Mouse (Mus musculus) cerebellum, adult 11 months (tissue): ENCODE results near the gene Ifit3.
A peak's percentile ranks its signal among the peaks of the same experiment; 100 is the strongest.
"Not testable (repeated sequence)": the region's sequence is repeated elsewhere in the genome, so short reads cannot be mapped to it uniquely, and the experiment has no call there.

Experiments used
- DNase-seq: peaks from one replicate; pipeline ENCODE4 v3.0.0; 2022

Ifit3 gene

DNA sequence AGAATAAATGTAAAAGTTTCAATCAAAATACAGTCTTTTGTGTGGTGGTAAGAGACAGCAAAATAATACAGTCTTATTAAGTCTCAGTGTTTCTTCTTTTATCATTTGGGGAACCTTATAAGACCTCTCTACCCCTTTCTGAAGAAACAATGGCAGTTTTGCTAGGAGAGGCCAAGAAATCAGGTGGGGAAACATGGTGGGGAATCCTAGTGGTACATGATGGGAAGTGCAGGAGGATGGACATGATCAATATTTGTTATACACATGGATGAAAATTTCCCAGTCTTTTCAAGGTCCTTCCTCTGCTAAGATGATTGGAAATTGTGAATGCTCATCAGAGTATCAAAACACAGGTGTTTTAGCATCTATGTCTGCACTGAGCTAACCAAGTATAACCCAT lies 5.6 kb downstream of the Ifit3 start:
- no peak for DNase-seq

DNA sequence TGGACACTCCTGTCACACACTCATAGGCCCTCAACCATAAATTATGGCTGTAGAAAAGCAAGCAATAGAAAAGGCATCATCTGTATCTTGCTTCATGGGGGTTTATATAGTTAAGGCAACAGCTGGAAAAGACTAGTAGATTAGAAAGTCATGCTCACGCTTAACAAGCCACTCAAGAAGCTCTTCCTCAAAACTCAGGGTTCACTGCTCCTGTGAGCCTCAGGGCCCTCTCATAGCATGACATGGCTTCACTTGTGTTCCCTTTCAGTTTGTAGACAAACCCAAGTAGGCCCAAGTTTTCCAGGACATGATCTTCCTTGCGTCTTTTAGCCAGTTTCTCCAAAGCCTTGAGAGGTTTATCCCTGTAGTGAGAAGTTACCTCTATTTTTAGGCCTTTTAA lies 10.1 kb downstream of the Ifit3 start:
- DNase-seq = no peak

DNA sequence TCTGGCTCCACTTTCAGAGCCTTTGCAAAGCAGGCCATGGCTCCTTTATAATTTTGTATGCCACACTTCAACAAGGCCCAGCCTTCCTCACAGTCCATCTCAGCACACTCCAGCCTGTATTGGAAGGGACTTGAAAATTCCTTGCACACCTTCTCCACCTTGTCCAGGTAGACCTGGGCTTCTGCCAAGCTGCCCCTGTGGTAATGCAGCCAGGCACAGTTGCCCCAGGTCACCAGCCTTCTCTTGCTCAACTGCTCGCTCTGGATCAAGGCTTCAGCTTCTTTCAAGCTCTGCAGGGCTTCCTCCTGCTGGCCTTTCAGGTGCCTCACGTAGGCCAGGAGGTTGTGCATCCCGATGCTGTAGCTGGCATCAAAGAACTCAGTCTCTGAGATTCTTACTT lies 11.2 kb downstream of the Ifit3 start:
- not testable (repeated sequence) for DNase-seq

DNA sequence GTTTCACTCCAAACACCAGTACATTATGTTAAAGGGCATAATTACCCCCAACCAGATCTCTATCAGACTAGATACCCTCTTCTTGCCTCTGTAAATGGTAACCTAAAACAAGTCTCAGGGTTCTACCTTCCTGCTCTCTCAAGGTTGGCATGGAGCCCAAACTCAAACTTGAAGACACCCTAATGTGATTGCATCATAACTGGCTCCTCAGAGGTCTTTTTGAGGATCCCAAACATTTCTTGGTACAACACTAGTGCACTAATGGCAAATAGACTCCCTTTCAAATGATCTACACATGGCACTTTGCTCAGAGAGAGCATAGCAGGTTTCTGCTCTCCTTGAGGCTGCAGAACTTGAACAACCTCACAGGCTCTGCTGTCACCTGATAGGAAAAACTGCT lies 13.5 kb downstream of the Ifit3 start:
- DNase-seq = no peak

DNA sequence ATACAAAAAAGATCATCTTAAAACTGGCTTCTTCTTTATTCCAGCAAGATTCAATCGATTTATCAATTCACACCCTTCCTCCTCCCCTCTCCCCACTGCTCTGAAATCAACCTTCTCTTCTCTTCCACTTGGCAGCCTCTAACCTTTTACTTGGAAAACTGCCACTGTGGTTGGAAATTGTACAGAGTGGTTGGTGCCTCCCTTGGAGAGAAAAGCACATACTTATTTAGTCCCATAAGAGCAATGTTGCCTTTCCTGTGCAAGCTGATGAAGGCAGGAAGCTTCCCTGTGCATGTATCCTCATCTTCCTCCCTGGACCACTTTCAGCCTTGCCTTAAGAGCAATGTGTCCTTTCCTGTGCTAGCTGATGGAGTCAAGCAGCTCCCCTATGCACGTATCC lies 15.0 kb downstream of the Ifit3 start:
- DNase-seq = peak; percentile 16

DNA sequence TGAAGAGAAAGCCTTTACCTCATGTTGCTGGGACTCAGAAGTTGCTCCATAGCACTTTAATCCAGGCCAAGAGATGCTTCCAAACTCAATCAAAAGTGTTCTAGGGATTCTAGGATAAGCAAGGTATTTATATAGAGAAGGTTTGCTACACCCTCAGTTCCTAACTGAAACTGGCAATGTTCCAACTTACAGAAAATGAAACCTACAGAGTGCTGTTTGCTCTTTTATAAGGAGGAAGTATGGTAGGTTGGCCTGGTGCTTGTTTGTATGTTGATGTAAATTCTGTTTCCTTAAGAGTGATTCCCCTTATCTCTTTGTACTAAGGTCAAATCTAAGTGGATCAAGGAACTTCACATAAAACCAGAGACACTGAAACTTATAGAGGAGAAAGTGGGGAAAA lies 15.9 kb downstream of the Ifit3 start:
- not testable (repeated sequence) for DNase-seq

DNA sequence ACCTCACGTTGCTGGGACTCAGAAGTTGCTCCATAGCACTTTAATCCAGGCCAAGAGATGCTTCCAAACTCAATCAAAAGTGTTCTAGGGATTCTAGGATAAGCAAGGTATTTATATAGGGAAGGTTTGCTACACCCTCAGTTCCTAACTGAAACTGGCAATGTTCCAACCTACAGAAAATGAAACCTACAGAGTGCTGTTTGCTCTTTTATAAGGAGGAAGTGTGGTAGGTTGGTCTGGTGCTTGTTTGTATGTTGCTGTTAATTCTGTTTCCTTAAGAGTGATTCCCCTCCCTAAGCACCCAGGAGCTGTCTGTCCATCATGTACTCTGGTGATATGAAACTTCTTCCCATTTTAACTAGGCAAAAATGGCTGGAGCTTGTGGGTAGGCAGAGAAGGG lies 18.6 kb downstream of the Ifit3 start, which contains the start of gene Ifit1bl1:
Gene Ifit1bl1, minus strand, starts transcription at position 69 of the 400 bp plus-strand sequence.
- DNase-seq = not testable (repeated sequence)

DNA sequence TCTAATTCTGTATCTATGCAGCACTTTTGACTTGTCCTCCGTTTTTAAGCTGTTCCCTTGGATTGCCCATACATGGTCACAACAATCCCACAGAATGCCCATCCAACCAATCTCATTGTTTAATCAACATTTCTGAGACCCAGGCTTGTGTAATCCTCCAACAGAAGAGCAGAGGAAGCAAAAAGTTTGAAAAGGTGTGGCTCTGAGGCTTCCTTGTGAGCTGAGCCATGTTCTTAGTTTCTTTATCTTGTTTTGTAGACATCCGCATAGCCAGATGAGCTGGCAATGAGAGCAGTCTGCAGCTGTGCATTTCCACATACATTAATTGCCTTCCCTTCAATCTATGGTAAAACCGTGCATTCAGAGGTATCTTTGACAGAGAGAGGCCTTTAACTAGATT lies 22.1 kb downstream of the Ifit3 start:
- no peak for DNase-seq

DNA sequence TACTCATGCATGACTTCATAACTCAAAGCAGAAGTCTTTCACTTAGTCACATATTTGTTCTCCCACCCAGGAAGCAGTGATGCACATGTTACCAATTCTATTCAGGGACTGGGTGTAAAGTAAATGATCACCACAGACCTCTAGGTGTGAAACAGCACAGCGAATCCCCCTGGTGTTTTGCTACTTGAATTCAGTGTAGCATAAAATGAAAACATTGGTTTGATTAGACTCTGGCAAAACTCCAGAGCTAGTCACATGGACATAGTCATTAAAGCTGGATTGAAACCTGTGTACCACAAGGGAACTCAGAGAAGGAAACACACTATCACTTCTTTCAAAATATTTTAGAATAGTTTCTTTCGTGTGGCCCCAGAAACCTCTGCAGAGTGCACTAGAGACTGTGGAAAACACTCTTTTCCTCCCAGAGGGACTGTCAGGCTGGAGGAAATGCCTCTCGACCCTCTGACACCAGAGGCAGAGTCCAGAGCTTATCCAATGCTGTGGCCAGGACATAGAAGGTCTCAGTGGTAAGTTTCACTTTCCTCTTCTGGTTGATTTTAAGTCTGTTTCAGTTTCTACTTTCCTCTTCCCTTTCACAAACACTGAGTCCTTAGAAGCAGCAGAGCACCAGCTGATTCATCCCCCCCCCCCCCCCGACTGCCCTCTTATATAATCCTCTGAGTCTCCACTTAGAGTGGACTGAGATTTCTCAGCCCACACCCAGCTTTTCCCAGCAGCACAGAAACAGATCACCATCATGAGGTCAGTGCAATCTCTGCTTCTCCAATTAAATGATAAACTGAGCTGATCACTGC lies 24.1 kb downstream of the Ifit3 start, which contains the start of gene Ifit3b:
Gene Ifit3b, plus strand, starts transcription at position 734 of the 815 bp plus-strand sequence.
- not testable (repeated sequence) for DNase-seq

DNA sequence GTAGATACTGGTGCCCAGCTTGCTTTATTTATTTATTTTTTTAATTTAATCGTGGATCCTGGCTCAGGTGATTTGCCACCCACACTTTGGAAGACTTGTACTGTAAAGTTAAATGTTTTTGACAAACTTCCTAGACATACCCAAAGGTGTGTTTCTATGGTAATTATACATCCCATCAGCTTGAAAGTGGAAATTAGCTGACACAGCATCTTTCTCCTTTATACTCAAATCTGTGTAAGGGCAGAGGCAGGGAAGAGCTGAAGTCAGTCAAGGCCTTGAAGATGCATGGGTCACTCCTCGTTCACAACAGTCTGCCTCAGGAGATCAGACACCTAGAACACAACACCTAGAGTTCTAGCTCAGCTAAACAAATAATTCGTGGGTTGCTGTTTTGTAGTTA lies 26.8 kb downstream of the Ifit3 start:
- not testable (repeated sequence) for DNase-seq

DNA sequence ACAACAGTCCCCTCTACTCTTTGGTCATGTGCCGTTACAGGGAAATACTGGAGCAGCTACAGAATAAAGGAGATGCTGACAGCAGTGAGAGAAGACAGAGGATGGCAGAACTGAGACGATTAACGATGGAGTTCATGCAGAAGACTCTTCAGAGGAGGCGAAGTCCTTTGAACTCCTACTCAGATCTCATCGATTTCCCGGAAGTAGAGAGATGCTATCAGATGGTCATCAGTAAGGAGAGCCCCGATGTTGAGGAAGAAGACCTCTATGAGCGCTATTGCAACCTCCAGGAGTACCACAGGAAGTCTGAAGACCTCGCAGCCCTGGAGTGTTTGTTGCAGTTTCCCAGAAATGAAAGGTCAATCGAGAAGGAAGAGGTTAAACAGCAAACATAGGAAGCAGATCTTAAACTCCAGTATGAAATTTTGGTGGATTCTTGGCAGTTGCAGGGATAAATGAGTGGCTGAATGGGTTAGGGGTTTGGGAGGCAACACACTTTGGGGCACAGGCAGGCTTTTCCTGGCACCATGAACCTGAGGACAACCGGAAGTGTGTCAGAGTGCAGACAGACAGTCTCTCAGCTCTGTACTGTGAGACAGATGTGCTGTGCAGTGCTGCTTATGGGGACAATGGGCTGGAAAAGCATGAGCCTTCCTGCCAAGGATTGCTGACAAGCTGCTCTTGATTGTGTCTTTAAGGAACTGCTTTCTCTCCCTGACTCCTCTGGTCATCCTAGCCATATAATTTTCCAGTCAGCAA lies 29.1 kb downstream of the Ifit3 start:
- not testable (repeated sequence) for DNase-seq

DNA sequence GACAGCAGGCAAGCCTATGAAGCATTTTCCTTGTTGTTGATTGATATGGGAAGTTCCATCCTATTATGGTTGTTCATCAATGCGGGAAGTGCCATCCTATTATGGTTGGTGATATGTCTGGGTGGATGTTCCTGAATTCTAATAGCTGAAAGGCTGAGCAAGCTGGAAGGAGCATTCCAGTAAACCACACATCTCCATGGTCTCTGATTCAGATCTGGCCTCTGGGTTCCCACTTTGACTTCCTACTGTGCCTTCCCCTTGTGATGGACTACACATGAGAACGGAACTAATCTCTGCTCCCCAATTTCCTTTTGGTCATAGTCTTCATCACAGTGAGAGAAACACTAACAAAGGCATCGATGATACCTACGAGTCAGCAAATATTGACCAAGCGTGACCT lies 37.5 kb downstream of the Ifit3 start:
- no peak for DNase-seq

DNA sequence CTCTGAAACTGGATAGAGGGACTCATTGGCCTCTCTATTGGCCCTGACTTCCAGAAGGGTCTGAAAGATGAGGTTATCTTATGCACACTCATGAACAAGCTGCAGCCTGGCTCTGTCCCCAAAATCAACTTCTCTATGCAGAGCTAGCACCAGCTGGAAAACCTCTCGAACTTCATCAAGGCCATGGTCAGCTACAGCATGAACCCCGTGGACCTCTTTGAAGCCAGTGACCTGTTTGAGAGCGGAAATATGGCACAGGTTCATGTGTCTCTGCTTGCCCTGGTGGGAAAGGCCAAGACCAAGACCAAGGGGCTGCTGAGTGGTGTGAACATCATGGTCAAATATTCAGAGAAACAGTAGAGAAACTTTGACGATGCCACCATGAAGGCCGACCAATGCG lies 40.5 kb downstream of the Ifit3 start:
- DNase-seq = no peak

DNA sequence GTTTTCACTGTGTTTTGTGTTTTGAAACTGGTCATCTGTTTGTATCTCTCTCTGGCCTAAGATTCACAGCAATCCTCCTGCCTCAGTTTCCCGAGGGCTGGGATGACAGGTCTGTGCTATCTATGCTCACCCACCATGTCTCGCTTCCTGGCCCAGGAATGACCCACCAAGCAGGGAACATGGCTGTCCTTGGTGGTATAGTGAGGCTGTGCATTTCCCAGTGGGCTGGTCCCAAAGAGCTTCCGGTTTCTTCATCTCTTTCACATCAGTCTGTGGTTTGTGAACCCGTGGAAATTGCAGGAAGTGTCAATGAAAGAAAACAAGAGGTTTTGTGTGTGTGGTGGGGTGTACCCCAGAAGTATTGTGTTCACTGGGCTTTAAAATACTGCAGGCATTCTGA lies 41.3 kb downstream of the Ifit3 start:
- no peak for DNase-seq

DNA sequence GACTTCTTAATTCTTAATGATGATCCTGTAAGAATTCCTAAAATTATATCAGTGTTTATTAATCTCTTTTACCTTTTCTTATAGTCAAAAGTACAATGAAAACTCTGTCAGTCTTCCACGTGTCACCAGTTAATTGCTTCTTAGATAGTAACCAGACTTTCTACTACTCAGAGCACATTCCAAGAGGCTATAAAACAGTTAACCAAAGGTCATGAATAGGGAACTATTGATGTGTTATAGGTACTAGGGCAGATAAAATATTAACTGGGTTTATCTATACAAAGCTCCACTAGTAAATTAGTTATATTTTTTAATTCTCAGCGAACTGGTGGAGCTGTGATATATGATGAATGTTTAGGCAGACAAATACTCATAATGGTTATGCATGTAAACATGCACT lies 44.2 kb downstream of the Ifit3 start:
- DNase-seq = no peak

DNA sequence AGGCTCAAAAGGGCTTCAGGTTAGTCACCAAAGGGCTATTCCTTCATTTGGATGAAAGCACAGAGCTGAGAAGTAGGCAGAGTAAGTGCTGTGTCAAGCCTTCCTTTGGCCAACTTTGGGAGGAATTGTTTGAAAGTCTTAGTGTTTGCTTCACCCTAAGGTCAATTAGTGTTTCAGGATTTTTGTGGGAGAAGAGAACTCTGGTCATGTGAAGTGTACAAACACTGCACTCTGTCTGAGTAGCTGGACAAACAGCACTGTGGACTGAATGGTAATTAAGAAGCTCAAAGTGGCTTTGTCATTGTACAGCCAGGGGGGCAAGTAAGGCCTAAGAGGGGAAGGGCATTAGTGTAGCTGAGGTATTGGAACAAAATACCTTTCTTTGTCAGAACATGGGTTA lies 48.2 kb downstream of the Ifit3 start:
- no peak for DNase-seq

DNA sequence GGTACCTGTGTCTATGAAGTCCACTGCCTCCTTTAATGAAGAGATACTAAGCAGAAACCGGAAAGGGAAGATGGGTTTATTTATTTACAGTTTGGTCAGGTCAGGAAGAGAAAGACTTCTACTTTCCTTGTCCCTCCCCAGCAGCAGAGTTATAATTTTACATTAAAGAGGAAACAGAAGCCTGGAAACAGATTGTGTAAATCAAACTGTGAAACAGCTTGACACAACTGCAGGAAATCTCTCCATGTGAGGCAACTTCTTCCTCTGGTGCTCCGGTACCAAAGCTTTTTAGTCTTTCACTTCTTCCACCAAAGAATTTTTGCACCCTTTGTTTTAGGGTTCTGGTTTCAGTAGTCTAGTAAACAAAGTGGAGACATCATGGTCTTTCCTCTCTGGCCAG lies 50.2 kb downstream of the Ifit3 start:
- DNase-seq = no peak

DNA sequence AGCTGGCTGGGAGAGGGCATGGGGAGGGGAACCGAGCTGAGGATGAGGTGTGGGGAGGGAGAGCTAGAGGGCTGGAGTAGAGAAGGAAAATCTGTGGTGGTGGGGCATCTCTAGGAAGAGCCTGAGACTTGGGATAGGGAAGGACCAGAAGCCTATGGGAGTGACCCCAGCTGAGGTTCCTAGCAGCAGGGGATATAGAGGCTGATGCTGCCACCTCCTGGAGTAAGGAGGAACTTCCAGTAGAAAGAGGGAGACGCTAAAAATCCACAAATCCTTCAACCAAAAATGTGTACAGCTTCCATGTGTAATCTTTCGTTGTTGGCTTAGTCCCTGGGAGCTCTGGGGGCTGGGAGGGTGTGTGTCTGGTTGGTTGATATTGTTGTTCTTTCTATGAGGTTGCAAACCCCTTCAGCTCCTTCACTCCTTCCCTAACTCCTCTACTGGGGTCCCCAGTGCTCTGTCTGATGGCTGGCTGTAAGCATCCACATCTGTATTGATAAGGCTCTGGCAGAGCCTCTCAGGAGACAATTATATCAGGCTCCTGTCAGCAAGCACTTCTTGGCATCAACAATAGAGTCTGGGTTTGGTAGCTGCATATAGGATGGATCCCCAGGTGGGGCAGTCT lies 53.7 kb downstream of the Ifit3 start:
- no peak for DNase-seq
